Mouse (Mus musculus) small intestine, adult 2 months (tissue): ENCODE results near the gene Afdn.
"Not testable (repeated sequence)": the region's sequence is repeated elsewhere in the genome, so short reads cannot be mapped to it uniquely, and the experiment has no call there.

ENCODE experiments used
- CTCF ChIP-seq: fragments of 200-500 bp; IDR thresholded peaks from 2 replicates; pipeline ENCODE4 v1.5.1; 2012; ENCODE audit warnings: low read depth, mild to moderate bottlenecking, control low read depth, inconsistent platforms, low read length, moderate library complexity, mixed read lengths; ENCODE audit not compliant: insufficient replicate concordance, insufficient read length; ENCODE audit errors: extremely low read depth
- POLR2A ChIP-seq: fragments of 200-500 bp; IDR thresholded peaks from 2 replicates; pipeline ENCODE4 v1.6.1; 2012; ENCODE audit warnings: low read depth, mild to moderate bottlenecking, control low read depth, inconsistent platforms, low read length, moderate library complexity

- not testable (repeated sequence) for TF ChIP-seq CTCF, POLR2A
Measured at GRCm38 (mm10) chr17:13935364-13935763, 175.0 kb downstream of the Afdn start.
